Mouse (Mus musculus) liver, embryonic 14.5 days (tissue): ENCODE data around the gene Nhsl2. TPM values are rescaled to one million over a fixed set of nuclear protein-coding genes. Genes with fewer than 3 reads are reported as not detected.

Experiments
- ATAC-seq: fragments of 200-750 bp; cut with Nextera tagmentation; 2 replicates; pipeline ENCODE4 v1.8.0; 2017; ENCODE audit warnings: moderate number of reproducible peaks, mild to moderate bottlenecking, moderate library complexity; ENCODE audit not compliant: insufficient read depth
- DNase-seq, 3 experiments: peaks; one replicate each; pipeline ENCODE4 v3.0.0-alpha.2; 2012 to 2013; ENCODE audit warnings: low read depth in 3 of 3, low spot score in 3 of 3
- H3K27ac ChIP-seq: fragments of 300-500 bp; sonication (generic); 2 replicates; pipeline ENCODE4 v1.5.1; 2014; ENCODE audit warnings: moderate library complexity, mild to moderate bottlenecking, control low read depth, inconsistent platforms
- H3K27me3 ChIP-seq: fragments of 300-500 bp; sonication (generic); 2 replicates; pipeline ENCODE4 v1.6.1; 2014; ENCODE audit warnings: mild to moderate bottlenecking, low read length, moderate library complexity; ENCODE audit not compliant: control insufficient read depth, insufficient read depth
- H3K36me3 ChIP-seq: fragments of 300-500 bp; sonication (generic); replicated peaks from 2 replicates; pipeline ENCODE4 v1.6.1; 2014; ENCODE audit warnings: low read depth; ENCODE audit not compliant: control insufficient read depth, insufficient read depth
- H3K4me1 ChIP-seq, 2 experiments: fragments of 200-500 bp in 1 of 2; fragments of 300-500 bp in 1 of 2; sonication (generic) in 1 of 2; replicated peaks; 2 replicates each; pipeline ENCODE4 v1.6.1; 2012 to 2014; ENCODE audit warnings: antibody characterized with exemption in 1 of 2, inconsistent platforms in 1 of 2, low read length in 1 of 2; ENCODE audit not compliant: control insufficient read depth in 2 of 2, insufficient read depth in 2 of 2
- H3K4me2 ChIP-seq: fragments of 300-500 bp; sonication (generic); 2 replicates; pipeline ENCODE4 v1.6.1; 2014; ENCODE audit warnings: low read depth, mild to moderate bottlenecking, control low read depth, moderate library complexity
- H3K4me3 ChIP-seq, 2 experiments: fragments of 200-500 bp in 1 of 2; fragments of 300-500 bp in 1 of 2; sonication (generic) in 1 of 2; 2 replicates each; pipeline ENCODE4 v1.5.1; 2012 to 2014; ENCODE audit warnings: low read depth in 2 of 2, low read length in 2 of 2, mild to moderate bottlenecking in 2 of 2, control low read depth in 1 of 2, inconsistent platforms in 1 of 2, moderate library complexity in 1 of 2; ENCODE audit not compliant: insufficient read depth in 1 of 2
- H3K9ac ChIP-seq: fragments of 300-500 bp; sonication (generic); replicated peaks from 2 replicates; pipeline ENCODE4 v1.6.1; 2014; ENCODE audit warnings: mild to moderate bottlenecking, control low read depth, moderate library complexity
- H3K9me3 ChIP-seq: fragments of 300-500 bp; sonication (generic); 2 replicates; pipeline ENCODE4 v1.6.1; 2016; ENCODE audit warnings: low read length, mixed read lengths; ENCODE audit not compliant: control insufficient read depth
- CTCF ChIP-seq: IDR thresholded peaks from 2 replicates; pipeline ENCODE4 v1.5.1; 2016; ENCODE audit warnings: antibody characterized with exemption, low read depth, control low read depth
- EP300 ChIP-seq: IDR thresholded peaks from 2 replicates; pipeline ENCODE4 v1.6.1; 2016; ENCODE audit warnings: antibody characterized with exemption, low read depth
- WGBS: fragments of 180-500 bp; shearing (Covaris S2); extraction: QIAGEN DNeasy Blood & Tissue Kit; methylation state at CpG from one replicate; pipeline ENCODE4 v1.1.7; 2014; ENCODE audit not compliant: insufficient replicate concordance; 5-methylcytosine and 5-hydroxymethylcytosine counted together
- polyA plus RNA-seq, 2 experiments: library from polyadenylated mRNA; depleted of rRNA in 1 of 2; stranded (reverse) in 1 of 2; unstranded in 1 of 2; fragments of >200 nt; fragmentation: Nextera tagmentation in 1 of 2; extraction: Ambion mirVana in 1 of 2; gene quantifications; 2 replicates each; pipeline versions ENCODE4 v1.2.1 to v1.2.3; 2012 to 2014

Nhsl2 gene
- polyA plus RNA-seq, 2 experiments: 0.39 to 1.3 TPM

DNA sequence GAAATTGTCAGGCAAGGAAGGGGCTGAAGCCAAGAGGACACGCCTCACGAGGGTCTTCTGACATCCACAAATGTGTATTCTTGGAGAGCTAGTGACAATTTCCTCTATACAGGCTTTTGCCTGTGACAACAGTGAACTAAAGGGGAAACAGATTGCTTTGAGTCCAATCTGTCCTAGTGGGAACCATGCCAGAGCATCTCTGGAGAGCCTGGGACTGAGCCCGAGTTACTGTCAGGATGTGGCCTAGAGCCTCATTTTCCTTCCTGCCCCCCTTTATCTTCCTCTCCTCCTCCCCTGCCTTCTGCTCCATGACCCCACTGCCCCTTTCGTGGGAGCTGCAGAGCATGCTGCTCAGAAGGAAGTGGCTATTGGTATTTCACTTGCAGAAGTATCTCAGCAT lies 49.2 kb downstream of the Nhsl2 start:
- no peak overlapping the region for H3K4me3 ChIP-seq
- H3K36me3 ChIP-seq: no peaks in the 10 kb centered on the region
- H3K27ac ChIP-seq: no peak overlapping the region
- no peak overlapping the region for H3K9ac ChIP-seq
- TF ChIP-seq CTCF (no peak), EP300 (no peak)
- H3K4me2 ChIP-seq: no peak overlapping the region
- WGBS: 28% methylated on average over 4 of the region's 4 CpGs
- DNase-seq: no peak
- H3K4me1 ChIP-seq: no peaks in the 10 kb centered on the region
- no peak for ATAC-seq
- H3K27me3 ChIP-seq: no peaks in the 10 kb centered on the region
- no peaks in the 10 kb centered on the region for H3K9me3 ChIP-seq

- TF ChIP-seq EP300 (no peak), CTCF (no peak)
- 65% methylated on average over 7 of the region's 7 CpGs for WGBS
Measured at GRCm38 (mm10) chrX:101901806-101902490, 52.8 kb downstream of the Nhsl2 start.

DNA sequence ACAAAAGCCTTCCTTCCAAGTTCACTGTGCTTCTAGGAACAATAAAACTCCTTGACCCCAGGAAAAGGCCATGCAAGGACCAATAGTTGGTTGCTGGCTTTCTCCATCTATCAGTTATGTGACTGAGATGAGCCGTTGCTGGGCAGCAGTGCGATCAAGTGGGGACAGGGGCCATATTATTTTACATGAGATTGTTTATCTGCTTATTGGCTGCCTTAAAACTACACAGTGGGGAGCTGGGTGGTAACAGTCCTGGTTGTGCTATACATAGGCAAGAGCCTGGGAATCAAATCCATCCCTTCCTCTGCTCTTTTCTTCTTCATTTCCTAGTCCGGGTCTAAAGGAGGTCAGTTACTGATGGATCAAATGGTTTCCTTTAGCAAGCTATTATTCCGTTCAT lies 53.4 kb downstream of the Nhsl2 start:
- Histone ChIP-seq H3K4me3 (no peak overlapping the region), H3K36me3 (no peaks in the 10 kb centered on the region), H3K4me2 (no peak overlapping the region), H3K9me3 (no peaks in the 10 kb centered on the region), H3K4me1 (no peaks in the 10 kb centered on the region), H3K9ac (no peak overlapping the region), H3K27me3 (no peaks in the 10 kb centered on the region), H3K27ac (no peak overlapping the region)
- WGBS: 78% methylated on average over 4 of the region's 4 CpGs
- DNase-seq: no peak
- no peak for ATAC-seq
- TF ChIP-seq EP300 (no peak), CTCF (no peak)

More at GRCm38 (mm10) chrX:101901806-101902490, 52.8 kb downstream of the Nhsl2 start:
- ATAC-seq: no peak
- Histone ChIP-seq H3K36me3 (no peaks in the 10 kb centered on the region), H3K9me3 (no peaks in the 10 kb centered on the region), H3K4me1 (no peaks in the 10 kb centered on the region), H3K27ac (no peak overlapping the region), H3K9ac (no peak overlapping the region), H3K27me3 (no peaks in the 10 kb centered on the region), H3K4me2 (no peak overlapping the region), H3K4me3 (no peak overlapping the region)
- no peak for DNase-seq

DNA sequence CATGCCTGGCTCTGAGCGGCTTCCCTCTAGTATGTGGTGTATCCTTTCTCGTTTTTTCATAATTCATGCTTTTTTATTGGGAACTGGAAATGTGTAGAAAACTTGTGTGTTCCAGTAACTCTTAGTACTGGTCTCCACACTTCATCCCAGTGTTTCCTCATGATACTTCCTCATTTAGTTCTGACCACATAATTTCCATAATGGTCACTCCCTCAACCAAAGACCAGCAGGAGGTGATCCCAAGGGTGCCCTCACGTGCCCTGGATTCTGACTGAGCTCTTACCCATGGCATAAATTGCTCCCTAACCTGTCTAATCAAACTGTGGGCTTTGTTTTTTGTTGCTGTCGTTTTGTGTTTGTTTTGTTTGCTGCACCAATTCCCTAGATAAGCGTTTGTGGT lies 58.1 kb downstream of the Nhsl2 start:
- no peaks in the 10 kb centered on the region for H3K9me3 ChIP-seq
- H3K36me3 ChIP-seq: no peaks in the 10 kb centered on the region
- DNase-seq (no peak), ATAC-seq (no peak)
- H3K27ac ChIP-seq: no peak overlapping the region
- H3K4me3 ChIP-seq: no peak overlapping the region
- TF ChIP-seq CTCF (no peak), EP300 (no peak)
- H3K27me3 ChIP-seq: no peaks in the 10 kb centered on the region
- no peaks in the 10 kb centered on the region for H3K4me1 ChIP-seq
- whole genome bisulfite sequencing: 21% methylated on average over 5 of the region's 5 CpGs
- no peak overlapping the region for H3K9ac ChIP-seq
- no peak overlapping the region for H3K4me2 ChIP-seq

DNA sequence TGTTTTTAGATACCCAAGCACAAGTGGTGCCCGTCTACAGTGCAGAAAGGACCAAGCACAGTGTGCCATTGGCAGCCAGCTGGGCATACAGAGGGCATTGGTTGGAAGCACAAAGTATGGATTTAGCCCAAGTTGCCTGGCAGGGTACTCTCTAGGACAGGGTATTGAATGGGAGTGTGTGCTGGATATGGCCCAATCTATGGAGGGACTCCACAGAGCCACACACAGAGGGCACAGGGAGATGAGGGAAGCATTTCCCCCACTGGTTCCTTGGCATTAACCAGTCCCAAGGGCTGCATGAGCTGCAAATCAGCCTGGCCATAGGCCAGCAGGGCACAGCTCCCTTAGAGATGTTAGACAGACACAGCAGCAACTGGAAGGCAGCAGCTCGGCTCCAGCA lies 79.9 kb downstream of the Nhsl2 start:
- WGBS: 61% methylated on average over 2 of the region's 2 CpGs
- Histone ChIP-seq H3K27me3 (no peaks in the 10 kb centered on the region), H3K36me3 (no peaks in the 10 kb centered on the region), H3K9ac (no peak overlapping the region), H3K27ac (no peak overlapping the region), H3K9me3 (no peaks in the 10 kb centered on the region), H3K4me1 (no peaks in the 10 kb centered on the region), H3K4me3 (no peak overlapping the region), H3K4me2 (no peak overlapping the region)
- no peak for DNase-seq
- no peak for TF ChIP-seq CTCF
- TF ChIP-seq EP300: no peak
- no peak for ATAC-seq
